Mouse (Mus musculus): ENCODE results near the gene Lsg1.

DNA sequence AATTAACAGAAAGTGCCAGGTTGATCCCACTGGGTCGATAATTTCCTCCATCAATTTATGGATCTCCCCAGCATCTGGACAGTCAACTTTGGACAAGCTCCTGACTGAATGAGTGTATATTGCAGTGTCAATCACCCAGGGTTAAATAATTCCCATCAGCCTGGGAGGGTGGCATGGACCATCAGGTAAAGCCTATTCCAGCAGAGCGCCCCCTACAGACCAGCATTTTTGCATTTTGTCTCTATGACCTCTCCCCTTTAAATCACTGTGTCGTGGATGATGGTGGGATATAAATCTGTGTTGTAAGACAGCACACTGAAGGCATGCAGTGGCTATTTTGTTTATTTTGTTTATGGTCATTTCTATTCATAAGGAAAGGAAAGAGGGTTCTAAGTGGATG lies 4.6 kb upstream of the Lsg1 start:
- TF ChIP-seq CTCF (IDR thresholded peaks at IDR 0.05; ENCODE audit: control insufficient read depth, insufficient read depth, insufficient replicate concordance, low read depth, low read length) (no peak), POLR2A (IDR thresholded peaks at IDR 0.05; ENCODE audit: control insufficient read depth, low read depth, low read length) (no peak)
